Mouse (Mus musculus) heart, embryonic 10.5 days (tissue): ENCODE measurements around the gene Alx3. TPM values are rescaled to one million over a fixed set of nuclear protein-coding genes. Genes with fewer than 3 reads are reported as not detected.
"Not testable (repeated sequence)": the region's sequence is repeated elsewhere in the genome, so short reads cannot be mapped to it uniquely, and the experiment has no call there.

Experiments used
- DNase-seq: peaks from one replicate; pipeline ENCODE4 v3.0.0-alpha.2; 2017; ENCODE audit warnings: low spot score
- H3K27ac ChIP-seq: fragments of 300-500 bp; sonication (generic); 2 replicates; pipeline ENCODE4 v1.5.1; 2016; ENCODE audit warnings: mild to moderate bottlenecking
- H3K27me3 ChIP-seq: fragments of 300-500 bp; sonication (generic); 2 replicates; pipeline ENCODE4 v1.6.1; 2016; ENCODE audit warnings: mild to moderate bottlenecking; ENCODE audit not compliant: poor library complexity, insufficient read depth, severe bottlenecking
- H3K36me3 ChIP-seq: fragments of 300-500 bp; sonication (generic); 2 replicates; pipeline ENCODE4 v1.6.1; 2016; ENCODE audit warnings: mild to moderate bottlenecking, moderate library complexity
- H3K4me1 ChIP-seq: fragments of 300-500 bp; sonication (generic); 2 replicates; pipeline ENCODE4 v1.6.1; 2016; ENCODE audit warnings: mild to moderate bottlenecking
- H3K4me3 ChIP-seq: fragments of 300-500 bp; sonication (generic); 2 replicates; pipeline ENCODE4 v1.5.1; 2016; ENCODE audit warnings: mild to moderate bottlenecking, moderate library complexity
- H3K9me3 ChIP-seq: fragments of 300-500 bp; sonication (generic); 2 replicates; pipeline ENCODE4 v1.6.1; 2016; ENCODE audit warnings: mild to moderate bottlenecking, moderate library complexity
- WGBS: fragments of 180-500 bp; shearing (Covaris S2); methylation state at CpG from one replicate; pipeline ENCODE4 v1.1.7; 2016; 5-methylcytosine and 5-hydroxymethylcytosine counted together
- polyA plus RNA-seq: library from polyadenylated mRNA; unstranded; fragments of >200 nt; fragmentation: Nextera tagmentation; extraction: Ambion mirVana; gene quantifications from 2 replicates; pipeline ENCODE4 v1.2.1, GENCODE M21; 2016

Gene Alx3
- polyA plus RNA-seq, 1 experiment from 2014 or later, result 13.0 TPM

- DNase-seq, result peak; percentile 58
- no peak overlapping the region for H3K4me3 ChIP-seq
- peaks cover 12% of the 10 kb centered on the region for H3K36me3 ChIP-seq
- H3K4me1 ChIP-seq, result peaks cover 21% of the 10 kb centered on the region
- no peaks in the 10 kb centered on the region for H3K9me3 ChIP-seq
- WGBS, result 90% methylated on average over 4 of the region's 4 CpGs
- no peaks in the 10 kb centered on the region for H3K27me3 ChIP-seq
- H3K27ac ChIP-seq, result no peak overlapping the region
These were observed 38.0 kb downstream of the Alx3 start for GRCm38 (mm10) chr3:107632786-107633185.

- whole genome bisulfite sequencing, result 88% methylated on average over 9 of the region's 9 CpGs
These were observed 39.1 kb downstream of the Alx3 start for GRCm38 (mm10) chr3:107633906-107634305.

GRCm38 (mm10) chr3:107635836-107636235 is 41.0 kb downstream of the Alx3 start:
- Histone ChIP-seq H3K36me3 (no peaks in the 10 kb centered on the region), H3K9me3 (no peaks in the 10 kb centered on the region)
- peak; percentile 70 for DNase-seq

More at GRCm38 (mm10) chr3:107633906-107634305, 39.1 kb downstream of the Alx3 start:
- H3K4me1 ChIP-seq, result peaks cover 21% of the 10 kb centered on the region
- no peak overlapping the region for H3K4me3 ChIP-seq
- peak; percentile 61 for DNase-seq
- H3K27me3 ChIP-seq, result no peaks in the 10 kb centered on the region
- no peak overlapping the region for H3K27ac ChIP-seq
- H3K36me3 ChIP-seq, result peaks cover 5% of the 10 kb centered on the region
- H3K9me3 ChIP-seq, result no peaks in the 10 kb centered on the region

GRCm38 (mm10) chr3:107636236-107636635 is 41.4 kb downstream of the Alx3 start:
- DNase-seq, result peak; percentile 66
- Histone ChIP-seq H3K4me1 (peaks cover 10% of the 10 kb centered on the region), H3K27ac (no peak overlapping the region; the same call in 1 of the 2 replicates), H3K36me3 (no peaks in the 10 kb centered on the region), H3K27me3 (no peaks in the 10 kb centered on the region), H3K4me3 (no peak overlapping the region), H3K9me3 (no peaks in the 10 kb centered on the region)
- WGBS, result 58% methylated on average over 3 of the region's 3 CpGs

More at GRCm38 (mm10) chr3:107635836-107636235, 41.0 kb downstream of the Alx3 start:
- peaks cover 11% of the 10 kb centered on the region for H3K4me1 ChIP-seq
- WGBS, result 40% methylated on average over 8 of the region's 8 CpGs
- H3K27ac ChIP-seq, result no peak overlapping the region; the same call in 1 of the 2 replicates
- H3K4me3 ChIP-seq, result no peak overlapping the region
- no peaks in the 10 kb centered on the region for H3K27me3 ChIP-seq

GRCm38 (mm10) chr3:107637606-107638172 is 42.9 kb downstream of the Alx3 start:
- H3K4me3 ChIP-seq, result no peak overlapping the region
- no peaks in the 10 kb centered on the region for H3K27me3 ChIP-seq
- H3K9me3 ChIP-seq, result no peaks in the 10 kb centered on the region
- DNase-seq, result peak; percentile 45
- H3K4me1 ChIP-seq, result peaks cover 7% of the 10 kb centered on the region
- H3K27ac ChIP-seq, result no peak overlapping the region
- H3K36me3 ChIP-seq, result no peaks in the 10 kb centered on the region
- 57% methylated on average over 5 of the region's 5 CpGs for WGBS

- DNase-seq, result no peak
- Histone ChIP-seq H3K27me3 (no peaks in the 10 kb centered on the region), H3K4me1 (no peaks in the 10 kb centered on the region; the same call in 1 of the 2 replicates), H3K36me3 (no peaks in the 10 kb centered on the region), H3K9me3 (no peaks in the 10 kb centered on the region), H3K27ac (no peak overlapping the region), H3K4me3 (no peak overlapping the region)
- 95% methylated on average over 3 of the region's 3 CpGs for WGBS
These were observed 52.1 kb downstream of the Alx3 start for GRCm38 (mm10) chr3:107646947-107647346.

- not testable (repeated sequence) for H3K36me3 ChIP-seq, H3K4me1 ChIP-seq, H3K27ac ChIP-seq, H3K4me3 ChIP-seq, H3K27me3 ChIP-seq, H3K9me3 ChIP-seq, DNase-seq
- WGBS, result 74% methylated on average over 5 of the region's 5 CpGs
These were observed 55.4 kb downstream of the Alx3 start for GRCm38 (mm10) chr3:107650276-107650675.

GRCm38 (mm10) chr3:107652968-107653367 is 58.1 kb downstream of the Alx3 start:
- Histone ChIP-seq H3K9me3 (no peaks in the 10 kb centered on the region), H3K4me1 (no peaks in the 10 kb centered on the region; the same call in 1 of the 2 replicates), H3K36me3 (0 out of 2 replicates have a peak, but pooled peaks cover 3% of the 10 kb centered on the region), H3K27ac (no peak overlapping the region), H3K27me3 (no peaks in the 10 kb centered on the region), H3K4me3 (no peak overlapping the region)
- DNase-seq, result no peak
- WGBS, result 92% methylated on average over 3 of the region's 3 CpGs

GRCm38 (mm10) chr3:107654861-107655260 is 60.0 kb downstream of the Alx3 start:
- Histone ChIP-seq H3K4me3 (no peak overlapping the region), H3K36me3 (peaks cover 13% of the 10 kb centered on the region), H3K27me3 (no peaks in the 10 kb centered on the region), H3K27ac (no peak overlapping the region), H3K9me3 (no peaks in the 10 kb centered on the region), H3K4me1 (no peaks in the 10 kb centered on the region)
- no peak for DNase-seq
- 80% methylated on average over 3 of the region's 3 CpGs for WGBS

Other genes with a start within 250 kb of the Alx3 start
- gene Kcnc4, start 135.5 kb upstream of the Alx3 start, polyA plus RNA-seq, result 0.09 and 0.18 TPM in 2 replicates
- gene Slc6a17, start 77.0 kb upstream of the Alx3 start, polyA plus RNA-seq, result 3.0 and 3.8 TPM in 2 replicates
- 0.15 TPM in 1 of 2 replicates, not detected in the other for gene Ubl4b, start 40.0 kb upstream of the Alx3 start, polyA plus RNA-seq
- gene Gm10961, start 36.3 kb downstream of the Alx3 start, polyA plus RNA-seq, result not detected in 2 replicates
- 45.1 and 50.1 TPM in 2 replicates for gene Strip1, start 36.7 kb downstream of the Alx3 start, polyA plus RNA-seq
- gene Ahcyl1, start 101.5 kb downstream of the Alx3 start, polyA plus RNA-seq, result 62.2 and 71.8 TPM in 2 replicates
- 10.4 and 11.3 TPM in 2 replicates for gene Csf1, start 165.4 kb downstream of the Alx3 start, polyA plus RNA-seq